Mouse (Mus musculus) gastrocnemius, postnatal 10 days (tissue): Measurements from ENCODE around the gene Plscr3. TPM values are rescaled to one million over a fixed set of nuclear protein-coding genes. Genes with fewer than 3 reads are reported as not detected.
"Not testable (repeated sequence)": the region's sequence is repeated elsewhere in the genome, so short reads cannot be mapped to it uniquely, and the experiment has no call there.

Source experiments
- DNase-seq: peaks from one replicate; pipeline ENCODE4 v3.0.0; 2021; ENCODE audit warnings: mixed read lengths
- total RNA-seq, 2 experiments: library from RNA; stranded (reverse); gene quantifications; 2 replicates each; pipeline ENCODE4 v1.2.3; 2021

Gene Plscr3
- total RNA-seq, 2 experiments from 2014 or later: 25.4 to 27.9 TPM

DNA sequence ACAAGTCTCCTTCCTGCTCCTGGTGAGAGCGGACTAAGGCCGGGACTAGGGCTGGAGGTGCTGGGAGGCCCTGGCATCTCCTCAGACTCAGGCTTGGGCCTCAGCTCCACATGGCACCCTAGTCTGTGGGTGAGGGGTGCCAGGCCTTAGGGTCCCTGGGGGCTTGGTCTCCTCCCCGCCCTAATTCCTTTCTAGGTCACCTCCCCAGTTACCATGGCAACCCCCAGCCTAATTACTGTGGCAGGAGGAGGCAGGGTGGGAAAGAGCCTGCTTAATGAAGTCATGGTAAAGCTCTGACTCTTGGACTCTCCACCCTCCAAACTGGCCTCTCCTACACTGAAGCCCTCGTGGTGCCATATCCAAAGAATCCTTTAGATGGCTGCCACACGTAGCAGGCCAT lies 17.3 kb upstream of the Plscr3 start:
- no peak for DNase-seq

- DNase-seq: no peak
Observed at GRCm38 (mm10) chr11:69833554-69833953, 12.6 kb upstream of the Plscr3 start.

GRCm38 (mm10) chr11:69834001-69834549 lies 12.1 kb upstream of the Plscr3 start:
- peak; percentile 36 for DNase-seq

GRCm38 (mm10) chr11:69835326-69835965 lies 10.7 kb upstream of the Plscr3 start:
- DNase-seq: no peak

DNA sequence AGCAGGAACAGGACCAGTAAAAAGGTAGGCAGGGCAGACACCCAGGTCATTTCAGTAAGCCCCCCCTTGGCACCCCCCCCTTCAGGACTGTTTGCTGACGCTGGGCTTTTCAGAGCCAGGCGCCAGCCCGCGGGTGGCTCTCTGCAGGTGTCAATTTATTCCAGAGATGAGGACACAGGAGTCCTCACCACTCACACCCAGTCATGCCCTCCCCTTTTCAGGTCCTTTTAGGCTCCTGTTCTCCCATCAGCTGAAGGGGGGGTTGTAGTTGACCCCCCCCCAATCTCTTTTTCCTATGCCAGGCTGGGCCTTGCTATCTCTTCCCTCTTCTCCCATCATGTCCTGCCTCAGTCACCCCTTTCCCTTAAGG lies 10.2 kb upstream of the Plscr3 start:
- DNase-seq: no peak

DNA sequence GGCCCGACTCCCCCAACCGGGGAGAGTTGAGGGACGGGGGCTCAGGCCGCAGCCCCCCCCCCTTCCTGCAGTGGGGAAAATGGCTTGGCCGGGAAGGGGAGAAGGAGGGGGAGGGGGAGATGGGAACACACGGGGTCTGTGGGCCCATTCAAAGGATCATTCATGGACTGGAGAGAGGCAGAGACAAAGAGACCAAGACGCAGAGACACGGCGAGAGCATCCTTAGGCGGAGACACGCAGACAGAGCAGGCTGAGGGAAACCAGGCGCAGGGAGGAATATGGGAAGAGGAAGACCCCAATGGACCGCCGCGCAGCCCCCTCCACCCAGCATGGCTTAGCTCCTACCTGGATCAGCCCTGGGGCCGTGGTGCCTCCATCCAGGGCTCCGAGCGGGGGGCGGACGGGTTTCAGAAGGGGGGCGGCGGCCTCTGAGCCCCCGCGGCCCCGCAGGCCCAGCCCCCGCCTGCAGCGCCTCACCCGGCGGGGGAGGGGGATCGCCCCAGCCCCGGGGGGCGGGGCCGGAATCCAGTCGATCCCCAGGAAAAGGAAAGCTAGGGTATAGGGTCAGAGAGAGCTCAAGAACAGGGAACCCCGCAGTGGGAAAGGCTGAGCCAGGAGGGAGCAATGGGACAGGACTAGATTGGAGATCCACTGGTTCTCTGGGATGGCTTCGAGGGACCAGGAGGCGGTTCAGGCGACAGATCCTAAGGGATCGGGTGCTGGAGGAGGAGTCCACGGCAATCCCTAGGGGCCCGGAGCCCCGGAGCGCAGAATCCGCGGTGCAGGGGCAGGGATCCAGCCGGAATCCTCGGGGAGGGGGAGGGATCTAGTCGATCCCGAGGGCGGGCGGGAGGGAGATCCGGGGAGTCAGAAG lies 9.2 kb upstream of the Plscr3 start:
- peak; percentile 59 for DNase-seq

DNA sequence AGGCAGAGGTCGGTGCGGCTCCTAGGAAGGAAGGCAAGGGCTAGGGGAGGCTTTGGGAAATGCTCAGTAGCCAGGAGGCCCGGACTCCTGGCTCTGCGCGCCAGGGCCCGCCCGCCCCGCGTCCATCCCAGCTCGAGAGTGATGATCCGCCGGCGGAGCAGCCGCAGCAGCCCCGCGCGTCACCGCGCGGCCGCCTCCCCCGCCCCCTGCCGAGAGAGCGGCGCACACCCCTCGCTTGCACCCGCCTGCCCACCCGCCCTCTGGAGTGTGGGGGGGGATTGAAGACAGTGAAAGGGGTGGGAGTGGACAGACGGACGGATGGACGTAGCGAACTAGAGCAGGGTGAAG lies 8.6 kb upstream of the Plscr3 start, which contains the start of gene Nlgn2:
Gene Nlgn2, minus strand, starts transcription at position 181 of the 348 bp plus-strand sequence.
- peak; percentile 76 for DNase-seq

DNA sequence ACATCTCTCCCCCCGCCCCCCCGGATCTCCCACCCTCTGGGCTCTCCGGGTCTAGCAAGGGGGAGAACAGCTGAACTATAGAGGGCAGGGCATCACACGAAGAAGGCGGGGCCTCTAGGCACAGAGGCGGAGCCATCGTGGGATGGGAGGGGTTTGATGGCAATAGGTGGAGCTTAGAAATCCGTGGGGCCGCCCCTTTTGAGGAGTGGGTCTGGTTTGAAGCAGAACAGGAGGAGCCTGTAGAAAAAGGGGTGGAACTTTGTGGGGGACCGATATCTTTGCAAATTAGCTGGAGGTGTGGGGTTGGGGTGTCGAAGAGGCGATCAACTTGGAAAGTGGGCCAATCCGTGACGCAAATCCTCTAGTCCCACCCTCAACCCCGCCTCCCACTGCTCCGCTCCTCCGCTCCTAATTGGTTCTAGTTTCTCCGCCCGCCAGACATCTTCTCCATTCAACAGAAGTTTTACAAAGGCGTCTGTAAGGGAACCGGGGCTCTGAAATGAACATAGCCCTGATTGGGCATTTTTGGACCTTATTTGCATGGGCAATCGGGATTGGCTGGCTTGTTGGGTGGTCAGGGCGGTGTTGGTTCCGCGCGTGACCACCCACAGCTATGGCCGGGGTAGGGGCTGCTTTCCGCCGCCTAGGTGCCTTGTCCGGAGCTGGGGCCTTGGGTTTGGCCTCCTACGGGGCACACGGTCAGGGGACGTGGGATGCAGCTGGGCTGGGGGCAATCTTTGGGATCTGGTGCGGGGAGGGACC lies 8.0 kb upstream of the Plscr3 start, which contains the start of gene Tmem256:
Gene Tmem256, plus strand, starts transcription at position 563 of the 762 bp plus-strand sequence.
- peak; percentile 88 for DNase-seq

GRCm38 (mm10) chr11:69838714-69839104 lies 7.5 kb upstream of the Plscr3 start:
- DNase-seq: no peak

DNA sequence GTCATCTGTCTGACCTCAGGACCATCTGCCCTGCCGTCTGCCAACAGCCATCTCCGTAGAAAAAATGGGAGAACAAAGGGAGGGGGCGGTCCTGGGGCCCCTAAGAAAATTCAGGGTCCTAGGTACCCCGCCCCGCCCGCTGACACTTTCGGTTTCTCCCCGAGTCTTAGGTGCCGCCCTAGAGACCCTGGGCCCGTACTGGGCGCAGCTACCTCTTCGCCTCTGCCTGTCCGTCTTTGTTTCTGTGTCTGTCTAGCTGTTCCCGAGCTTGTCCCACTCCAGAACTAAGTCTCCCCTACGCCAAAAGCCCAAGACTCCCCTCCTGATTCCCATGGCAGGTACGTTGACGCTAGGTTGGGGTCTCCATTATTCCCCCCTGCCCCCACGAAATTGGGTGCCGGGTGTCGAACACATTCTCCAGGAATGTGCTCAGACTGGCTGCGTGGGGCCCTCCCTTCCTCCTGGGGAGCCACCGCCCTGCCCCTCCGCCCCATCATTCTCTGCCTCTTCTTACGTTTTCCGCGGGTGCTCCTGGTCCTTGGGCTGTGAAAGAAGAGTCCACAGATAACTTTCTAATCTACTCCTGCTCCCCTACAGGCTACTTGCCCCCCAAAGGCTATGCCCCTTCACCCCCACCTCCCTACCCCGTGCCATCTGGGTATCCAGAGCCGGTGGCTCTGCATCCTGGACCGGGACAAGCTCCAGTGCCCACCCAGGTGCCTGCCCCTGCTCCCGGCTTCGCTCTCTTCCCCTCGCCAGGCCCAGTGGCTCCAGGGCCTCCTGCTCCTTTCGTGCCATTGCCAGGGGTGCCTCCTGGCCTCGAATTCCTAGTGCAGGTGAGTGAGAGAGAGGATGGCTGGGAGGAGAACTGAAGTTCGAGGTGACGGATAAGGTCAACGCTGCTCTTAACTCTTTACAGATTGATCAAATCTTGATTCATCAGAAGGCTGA lies 837 bp downstream of the Plscr3 start:
- DNase-seq: no peak

GRCm38 (mm10) chr11:69848021-69848420 lies 1.8 kb downstream of the Plscr3 start:
- DNase-seq: no peak

DNA sequence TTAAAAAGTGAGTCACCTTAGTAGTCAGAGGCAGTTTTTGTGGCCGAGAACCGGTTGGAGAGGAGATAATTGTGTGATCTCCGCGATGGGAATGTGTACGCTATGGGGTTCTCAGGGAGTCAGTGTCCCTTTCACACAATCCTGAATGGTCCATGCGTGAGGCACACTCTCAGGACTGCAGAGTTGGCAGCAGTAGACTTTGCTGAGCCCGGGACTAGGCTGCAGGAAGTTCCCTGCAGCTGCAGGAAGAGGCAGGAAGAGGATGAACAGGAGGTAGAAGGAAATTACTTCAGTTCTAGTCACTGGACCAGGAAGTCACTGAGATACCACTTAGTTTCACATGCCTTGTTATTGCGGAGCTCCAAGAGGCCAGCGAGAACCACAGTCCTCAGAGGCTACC lies 3.0 kb downstream of the Plscr3 start:
- DNase-seq: no peak

GRCm38 (mm10) chr11:69849884-69850283 lies 3.7 kb downstream of the Plscr3 start:
- DNase-seq: no peak

- no peak for DNase-seq
Observed at GRCm38 (mm10) chr11:69850754-69851153, 4.6 kb downstream of the Plscr3 start.

- DNase-seq: no peak
Observed at GRCm38 (mm10) chr11:69853994-69854393, 7.8 kb downstream of the Plscr3 start.

- DNase-seq: no peak
Observed at GRCm38 (mm10) chr11:69854680-69855079, 8.5 kb downstream of the Plscr3 start.

- peak; percentile 47 for DNase-seq
Observed at GRCm38 (mm10) chr11:69855347-69855746, 9.2 kb downstream of the Plscr3 start.

- DNase-seq: no peak
Observed at GRCm38 (mm10) chr11:69858113-69858998, 12.2 kb downstream of the Plscr3 start, which contains the start of gene Tnk1. TSS of gene Tnk1 (minus strand) at chr11:69858730.

- not testable (repeated sequence) for DNase-seq
Observed at GRCm38 (mm10) chr11:69863729-69864128, 17.6 kb downstream of the Plscr3 start.
